Mouse (Mus musculus) bone marrow, adult 2 months (tissue): Measurements from ENCODE around the gene Tac2.

Experiments used
- CTCF ChIP-seq: fragments of 200-500 bp; IDR thresholded peaks from 2 replicates; pipeline ENCODE4 v1.5.1; 2011; ENCODE audit warnings: low read length, control low read depth; ENCODE audit not compliant: control insufficient read depth, insufficient read depth
- POLR2A ChIP-seq: fragments of 200-500 bp; IDR thresholded peaks from 2 replicates; pipeline ENCODE4 v1.6.1; 2011; ENCODE audit warnings: low read depth, mild to moderate bottlenecking, control low read depth, low read length, borderline replicate concordance; ENCODE audit not compliant: control insufficient read depth

DNA sequence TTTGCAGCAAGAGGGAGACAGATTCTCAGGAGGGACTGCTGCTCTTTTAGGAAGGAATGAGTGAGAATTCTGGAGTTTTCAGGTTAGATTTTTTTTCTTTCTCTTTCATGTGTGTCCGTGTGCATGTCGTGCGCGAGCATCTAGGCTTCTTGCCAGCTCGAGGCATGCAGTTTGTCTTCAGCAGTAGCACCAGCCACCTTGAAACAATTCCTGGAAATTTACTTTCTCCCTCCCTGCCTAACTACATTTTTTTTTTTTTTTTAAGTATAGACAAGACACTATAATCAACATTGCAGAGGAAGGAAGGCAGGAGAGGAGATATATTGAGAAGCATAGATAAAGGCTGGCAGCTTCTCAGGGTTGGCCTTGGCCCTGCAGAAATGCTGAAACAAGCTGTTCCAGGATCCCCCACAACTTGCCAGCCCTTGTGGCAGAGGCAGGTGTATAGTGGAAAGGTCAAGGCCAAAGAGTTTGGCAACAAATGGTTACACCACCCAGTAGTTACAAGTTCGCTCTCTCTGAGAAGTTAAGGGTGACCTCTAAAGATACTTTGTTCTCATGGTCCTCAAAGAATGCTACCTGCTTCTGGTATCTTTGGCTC lies 30.4 kb downstream of the Tac2 start:
- no peak for TF ChIP-seq POLR2A
- no peak for TF ChIP-seq CTCF
